Mouse (Mus musculus): ENCODE data around the gene Klhl36. TPM values are rescaled to one million over a fixed set of nuclear protein-coding genes. Genes with fewer than 3 reads are reported as not detected.

The Klhl36 gene
- polyA plus RNA-seq, 1 experiment, result 3.0 TPM

- H3K4me3 ChIP-seq (ENCODE audit: low read depth, low read length), result no peak overlapping the region
Measured at GRCm38 (mm10) chr8:119914161-119914560, 52.1 kb downstream of the Klhl36 start.

GRCm38 (mm10) chr8:119915298-119915697 lies 53.2 kb downstream of the Klhl36 start:
- no peaks in the 10 kb centered on the region for H3K27me3 ChIP-seq (ENCODE audit: control insufficient read depth, insufficient read depth, low read length, poor library complexity, severe bottlenecking)
- peaks cover 6% of the 10 kb centered on the region for H3K4me1 ChIP-seq (ENCODE audit: control insufficient read depth, insufficient read depth, low read length)
- peak overlapping the region; percentile 30 for H3K9ac ChIP-seq (ENCODE audit: low read depth, poor library complexity, severe bottlenecking)
- TF ChIP-seq CTCF (IDR thresholded peaks at IDR 0.05; ENCODE audit: low read depth, low read length) (no peak), POLR2A (IDR thresholded peaks at IDR 0.05; ENCODE audit: insufficient read depth, low read length) (no peak), EP300 (IDR thresholded peaks at IDR 0.05; ENCODE audit: insufficient read depth, low read depth, low read length) (no peak)
- H3K27ac ChIP-seq (ENCODE audit: insufficient read depth, low read length), result no peak overlapping the region
- H3K9me3 ChIP-seq (replicated peaks; ENCODE audit: control insufficient read depth, insufficient read depth, low read length, poor library complexity, severe bottlenecking), result no peaks in the 10 kb centered on the region
- peak overlapping the region; percentile 41 for H3K4me3 ChIP-seq (ENCODE audit: low read depth, low read length)
- peaks cover 25% of the 10 kb centered on the region for H3K36me3 ChIP-seq (ENCODE audit: control insufficient read depth, insufficient read depth, low read length, poor library complexity, severe bottlenecking)

More at GRCm38 (mm10) chr8:119914161-119914560, 52.1 kb downstream of the Klhl36 start:
- 0 out of 2 replicates have a peak overlapping the region, but pooled peaks have one; percentile 30 for H3K9ac ChIP-seq (ENCODE audit: low read depth, poor library complexity, severe bottlenecking)
- no peaks in the 10 kb centered on the region for H3K27me3 ChIP-seq (ENCODE audit: control insufficient read depth, insufficient read depth, low read length, poor library complexity, severe bottlenecking)
- TF ChIP-seq POLR2A (IDR thresholded peaks at IDR 0.05; ENCODE audit: insufficient read depth, low read length) (no peak), EP300 (IDR thresholded peaks at IDR 0.05; ENCODE audit: insufficient read depth, low read depth, low read length) (no peak), CTCF (IDR thresholded peaks at IDR 0.05; ENCODE audit: low read depth, low read length) (no peak)
- H3K36me3 ChIP-seq (ENCODE audit: control insufficient read depth, insufficient read depth, low read length, poor library complexity, severe bottlenecking), result peaks cover 21% of the 10 kb centered on the region
- H3K9me3 ChIP-seq (replicated peaks; ENCODE audit: control insufficient read depth, insufficient read depth, low read length, poor library complexity, severe bottlenecking), result no peaks in the 10 kb centered on the region
- H3K27ac ChIP-seq (ENCODE audit: insufficient read depth, low read length), result no peak overlapping the region
- peaks cover 6% of the 10 kb centered on the region for H3K4me1 ChIP-seq (ENCODE audit: control insufficient read depth, insufficient read depth, low read length)

GRCm38 (mm10) chr8:119916237-119916892 lies 54.3 kb downstream of the Klhl36 start:
- Histone ChIP-seq H3K27ac (ENCODE audit: insufficient read depth, low read length) (no peak overlapping the region), H3K9me3 (replicated peaks; ENCODE audit: control insufficient read depth, insufficient read depth, low read length, poor library complexity, severe bottlenecking) (no peaks in the 10 kb centered on the region), H3K9ac (ENCODE audit: low read depth, poor library complexity, severe bottlenecking) (no peak overlapping the region), H3K27me3 (ENCODE audit: control insufficient read depth, insufficient read depth, low read length, poor library complexity, severe bottlenecking) (no peaks in the 10 kb centered on the region), H3K36me3 (ENCODE audit: control insufficient read depth, insufficient read depth, low read length, poor library complexity, severe bottlenecking) (peaks cover 28% of the 10 kb centered on the region), H3K4me1 (ENCODE audit: control insufficient read depth, insufficient read depth, low read length) (peaks cover 6% of the 10 kb centered on the region), H3K4me3 (ENCODE audit: low read depth, low read length) (no peak overlapping the region)
- TF ChIP-seq CTCF (IDR thresholded peaks at IDR 0.05; ENCODE audit: low read depth, low read length) (no peak), POLR2A (IDR thresholded peaks at IDR 0.05; ENCODE audit: insufficient read depth, low read length) (no peak), EP300 (IDR thresholded peaks at IDR 0.05; ENCODE audit: insufficient read depth, low read depth, low read length) (no peak)

GRCm38 (mm10) chr8:119917415-119917814 lies 55.3 kb downstream of the Klhl36 start:
- peaks cover 28% of the 10 kb centered on the region for H3K36me3 ChIP-seq (ENCODE audit: control insufficient read depth, insufficient read depth, low read length, poor library complexity, severe bottlenecking)
- no peak overlapping the region for H3K4me3 ChIP-seq (ENCODE audit: low read depth, low read length)
- no peak overlapping the region for H3K9ac ChIP-seq (ENCODE audit: low read depth, poor library complexity, severe bottlenecking)
- H3K9me3 ChIP-seq (replicated peaks; ENCODE audit: control insufficient read depth, insufficient read depth, low read length, poor library complexity, severe bottlenecking), result no peaks in the 10 kb centered on the region
- no peaks in the 10 kb centered on the region for H3K27me3 ChIP-seq (ENCODE audit: control insufficient read depth, insufficient read depth, low read length, poor library complexity, severe bottlenecking)
- H3K27ac ChIP-seq (ENCODE audit: insufficient read depth, low read length), result no peak overlapping the region
- TF ChIP-seq CTCF (IDR thresholded peaks at IDR 0.05; ENCODE audit: low read depth, low read length) (no peak), POLR2A (IDR thresholded peaks at IDR 0.05; ENCODE audit: insufficient read depth, low read length) (no peak), EP300 (IDR thresholded peaks at IDR 0.05; ENCODE audit: insufficient read depth, low read depth, low read length) (no peak)
- peaks cover 6% of the 10 kb centered on the region for H3K4me1 ChIP-seq (ENCODE audit: control insufficient read depth, insufficient read depth, low read length)

- H3K36me3 ChIP-seq (ENCODE audit: control insufficient read depth, insufficient read depth, low read length, poor library complexity, severe bottlenecking), result peaks cover 28% of the 10 kb centered on the region
- TF ChIP-seq EP300 (IDR thresholded peaks at IDR 0.05; ENCODE audit: insufficient read depth, low read depth, low read length), result no peak
- TF ChIP-seq POLR2A (IDR thresholded peaks at IDR 0.05; ENCODE audit: insufficient read depth, low read length), result no peak
- no peak for TF ChIP-seq CTCF (IDR thresholded peaks at IDR 0.05; ENCODE audit: low read depth, low read length)
- H3K9me3 ChIP-seq (replicated peaks; ENCODE audit: control insufficient read depth, insufficient read depth, low read length, poor library complexity, severe bottlenecking), result no peaks in the 10 kb centered on the region
- no peak overlapping the region for H3K9ac ChIP-seq (ENCODE audit: low read depth, poor library complexity, severe bottlenecking)
- no peaks in the 10 kb centered on the region for H3K27me3 ChIP-seq (ENCODE audit: control insufficient read depth, insufficient read depth, low read length, poor library complexity, severe bottlenecking)
- H3K4me3 ChIP-seq (ENCODE audit: low read depth, low read length), result no peak overlapping the region
- H3K27ac ChIP-seq (ENCODE audit: insufficient read depth, low read length), result no peak overlapping the region
- peaks cover 6% of the 10 kb centered on the region for H3K4me1 ChIP-seq (ENCODE audit: control insufficient read depth, insufficient read depth, low read length)
Measured at GRCm38 (mm10) chr8:119918155-119918567, 56.1 kb downstream of the Klhl36 start.

- H3K9ac ChIP-seq (ENCODE audit: low read depth, poor library complexity, severe bottlenecking), result no peak overlapping the region
- no peak for TF ChIP-seq CTCF (IDR thresholded peaks at IDR 0.05; ENCODE audit: low read depth, low read length)
- TF ChIP-seq POLR2A (IDR thresholded peaks at IDR 0.05; ENCODE audit: insufficient read depth, low read length), result no peak
- TF ChIP-seq EP300 (IDR thresholded peaks at IDR 0.05; ENCODE audit: insufficient read depth, low read depth, low read length), result no peak
- no peak overlapping the region for H3K27ac ChIP-seq (ENCODE audit: insufficient read depth, low read length)
- peaks cover 16% of the 10 kb centered on the region for H3K36me3 ChIP-seq (ENCODE audit: control insufficient read depth, insufficient read depth, low read length, poor library complexity, severe bottlenecking)
- H3K9me3 ChIP-seq (replicated peaks; ENCODE audit: control insufficient read depth, insufficient read depth, low read length, poor library complexity, severe bottlenecking), result no peaks in the 10 kb centered on the region
- peaks cover 5% of the 10 kb centered on the region for H3K4me1 ChIP-seq (ENCODE audit: control insufficient read depth, insufficient read depth, low read length)
- no peak overlapping the region for H3K4me3 ChIP-seq (ENCODE audit: low read depth, low read length)
- no peaks in the 10 kb centered on the region for H3K27me3 ChIP-seq (ENCODE audit: control insufficient read depth, insufficient read depth, low read length, poor library complexity, severe bottlenecking)
Measured at GRCm38 (mm10) chr8:119923259-119923658, 61.2 kb downstream of the Klhl36 start.
